Mouse (Mus musculus) liver, embryonic 11.5 days (tissue): Measurements from ENCODE around the gene Frs3. TPM values are rescaled to one million over a fixed set of nuclear protein-coding genes. Genes with fewer than 3 reads are reported as not detected.
"Not testable (repeated sequence)": the region's sequence is repeated elsewhere in the genome, so short reads cannot be mapped to it uniquely, and the experiment has no call there.

Experiments used
- ATAC-seq: fragments of 200-750 bp; cut with Nextera tagmentation; replicated peaks from 2 replicates; pipeline ENCODE4 v1.8.0; 2017; ENCODE audit warnings: moderate number of reproducible peaks, mild to moderate bottlenecking, moderate TSS enrichment, moderate library complexity; ENCODE audit not compliant: low FRiP score
- DNase-seq: peaks from one replicate; pipeline ENCODE4 v3.0.0-alpha.2; 2017; ENCODE audit warnings: low spot score
- H3K27ac ChIP-seq: fragments of 300-500 bp; sonication (generic); 2 replicates; pipeline ENCODE4 v1.5.1; 2014; ENCODE audit warnings: mild to moderate bottlenecking, low read depth, low read length, control low read depth
- H3K27me3 ChIP-seq: fragments of 300-500 bp; sonication (generic); replicated peaks from 2 replicates; pipeline ENCODE4 v1.6.1; 2014; ENCODE audit warnings: low read length, mixed read lengths; ENCODE audit not compliant: control insufficient read depth, insufficient read depth
- H3K36me3 ChIP-seq: fragments of 300-500 bp; sonication (generic); 2 replicates; pipeline ENCODE4 v1.6.1; 2014; ENCODE audit warnings: mild to moderate bottlenecking, low read length, moderate library complexity, mixed read lengths; ENCODE audit not compliant: control insufficient read depth, insufficient read depth
- H3K4me1 ChIP-seq: fragments of 300-500 bp; sonication (generic); replicated peaks from 2 replicates; pipeline ENCODE4 v1.6.1; 2014; ENCODE audit warnings: low read length, mixed read lengths; ENCODE audit not compliant: control insufficient read depth, insufficient read depth
- H3K4me2 ChIP-seq: fragments of 300-500 bp; sonication (generic); 2 replicates; pipeline ENCODE4 v1.6.1; 2014; ENCODE audit warnings: mild to moderate bottlenecking, control low read depth, moderate library complexity
- H3K4me3 ChIP-seq: fragments of 300-500 bp; sonication (generic); 2 replicates; pipeline ENCODE4 v1.5.1; 2014; ENCODE audit warnings: low read depth, low read length, control low read depth
- H3K9ac ChIP-seq: fragments of 300-500 bp; sonication (generic); 2 replicates; pipeline ENCODE4 v1.6.1; 2014; ENCODE audit warnings: low read depth, low read length, control low read depth
- H3K9me3 ChIP-seq: fragments of 300-500 bp; sonication (generic); 2 replicates; pipeline ENCODE4 v1.6.1; 2016; ENCODE audit warnings: low read length, inconsistent platforms, mixed read lengths; ENCODE audit not compliant: control insufficient read depth
- WGBS: fragments of 180-500 bp; shearing (Covaris S2); extraction: QIAGEN DNeasy Blood & Tissue Kit; methylation state at CpG from one replicate; pipeline ENCODE4 v1.1.7; 2014; 5-methylcytosine and 5-hydroxymethylcytosine counted together
- polyA plus RNA-seq: library from polyadenylated mRNA; unstranded; fragments of >200 nt; fragmentation: Nextera tagmentation; extraction: Ambion mirVana; gene quantifications from 2 replicates; pipeline ENCODE4 v1.2.1, GENCODE M21; 2014

The Frs3 gene
- 2.3 and 3.5 TPM in 2 replicates for polyA plus RNA-seq

GRCm38 (mm10) chr17:47688608-47689575 lies at the start of gene Frs3:
Gene Frs3 (plus strand): TSS chr17:47689030.
- Histone ChIP-seq H3K27me3 (peaks cover 5% of the 10 kb centered on the region), H3K27ac (peak within 1 kb of the TSS; percentile 75), H3K36me3 (peaks cover 13% of the 10 kb centered on the region; the same call in 1 of the 2 replicates), H3K4me3 (peak within 1 kb of the TSS; percentile 81), H3K4me1 (peaks cover 11% of the 10 kb centered on the region), H3K4me2 (peak within 1 kb of the TSS; percentile 95), H3K9ac (peak within 1 kb of the TSS; percentile 83), H3K9me3 (no peaks in the 10 kb centered on the region)
- 1% methylated on average over 58 of the region's 58 CpGs for WGBS
- DNase-seq (peak; percentile 83), ATAC-seq (peak; percentile 67)

GRCm38 (mm10) chr17:47642992-47643391 lies 45.8 kb upstream of the Frs3 start:
- Histone ChIP-seq H3K4me2 (no peak overlapping the region), H3K27ac (no peak overlapping the region), H3K9ac (no peak overlapping the region), H3K27me3 (no peaks in the 10 kb centered on the region), H3K9me3 (no peaks in the 10 kb centered on the region), H3K4me3 (no peak overlapping the region), H3K4me1 (no peaks in the 10 kb centered on the region; the same call in 1 of the 2 replicates), H3K36me3 (no peaks in the 10 kb centered on the region)
- DNase-seq (no peak), ATAC-seq (no peak)
- 86% methylated on average over 2 of the region's 2 CpGs for WGBS

- Histone ChIP-seq H3K4me2 (no peak overlapping the region), H3K9ac (no peak overlapping the region), H3K27ac (no peak overlapping the region), H3K4me1 (0 out of 2 replicates have a peak, but pooled peaks cover 3% of the 10 kb centered on the region), H3K36me3 (no peaks in the 10 kb centered on the region), H3K9me3 (no peaks in the 10 kb centered on the region), H3K4me3 (no peak overlapping the region), H3K27me3 (no peaks in the 10 kb centered on the region)
- DNase-seq (peak; percentile 59), ATAC-seq (peak; percentile 29; the same call in 1 of the 2 replicates)
- 80% methylated on average over 1 of the region's 1 CpGs for WGBS
Measured at GRCm38 (mm10) chr17:47646683-47647082, 42.1 kb upstream of the Frs3 start.

- Histone ChIP-seq H3K36me3 (no peaks in the 10 kb centered on the region), H3K4me1 (0 out of 2 replicates have a peak, but pooled peaks cover 3% of the 10 kb centered on the region), H3K27me3 (no peaks in the 10 kb centered on the region), H3K9ac (no peak overlapping the region), H3K4me2 (no peak overlapping the region), H3K4me3 (no peak overlapping the region), H3K27ac (no peak overlapping the region), H3K9me3 (no peaks in the 10 kb centered on the region)
- ATAC-seq, result no peak
- DNase-seq, result no peak
- 69% methylated on average over 4 of the region's 4 CpGs for WGBS
Measured at GRCm38 (mm10) chr17:47648966-47649365, 39.9 kb upstream of the Frs3 start.

GRCm38 (mm10) chr17:47651953-47652352 lies 36.9 kb upstream of the Frs3 start:
- Histone ChIP-seq H3K27me3 (no peaks in the 10 kb centered on the region), H3K4me3 (no peak overlapping the region), H3K9me3 (no peaks in the 10 kb centered on the region), H3K9ac (no peak overlapping the region), H3K27ac (no peak overlapping the region), H3K36me3 (no peaks in the 10 kb centered on the region), H3K4me2 (no peak overlapping the region), H3K4me1 (0 out of 2 replicates have a peak, but pooled peaks cover 3% of the 10 kb centered on the region)
- WGBS, result 82% methylated on average over 2 of the region's 2 CpGs
- DNase-seq (no peak), ATAC-seq (no peak)

- not testable (repeated sequence) for DNase-seq, H3K4me1 ChIP-seq, H3K36me3 ChIP-seq, H3K9ac ChIP-seq, H3K4me3 ChIP-seq, H3K27ac ChIP-seq, H3K27me3 ChIP-seq, H3K4me2 ChIP-seq, H3K9me3 ChIP-seq, ATAC-seq
- 93% methylated on average over 8 of the region's 8 CpGs for WGBS
Measured at GRCm38 (mm10) chr17:47654346-47654745, 34.5 kb upstream of the Frs3 start.

GRCm38 (mm10) chr17:47655697-47656096 lies 33.1 kb upstream of the Frs3 start:
- H3K4me2 ChIP-seq, result no peak overlapping the region
- H3K4me3 ChIP-seq, result no peak overlapping the region
- no peak for ATAC-seq
- no peaks in the 10 kb centered on the region for H3K4me1 ChIP-seq
- H3K9ac ChIP-seq, result no peak overlapping the region
- no peaks in the 10 kb centered on the region for H3K36me3 ChIP-seq
- no peaks in the 10 kb centered on the region for H3K9me3 ChIP-seq
- H3K27me3 ChIP-seq, result no peaks in the 10 kb centered on the region
- 83% methylated on average over 5 of the region's 5 CpGs for WGBS
- DNase-seq, result no peak
- no peak overlapping the region for H3K27ac ChIP-seq

GRCm38 (mm10) chr17:47657901-47658300 lies 30.9 kb upstream of the Frs3 start:
- H3K27me3 ChIP-seq, result no peaks in the 10 kb centered on the region
- WGBS, result 80% methylated on average over 4 of the region's 4 CpGs
- H3K4me2 ChIP-seq, result no peak overlapping the region
- no peaks in the 10 kb centered on the region for H3K9me3 ChIP-seq
- no peak overlapping the region for H3K27ac ChIP-seq
- ATAC-seq, result no peak
- H3K9ac ChIP-seq, result no peak overlapping the region
- no peak overlapping the region for H3K4me3 ChIP-seq
- H3K4me1 ChIP-seq, result no peaks in the 10 kb centered on the region
- DNase-seq, result no peak
- no peaks in the 10 kb centered on the region for H3K36me3 ChIP-seq
